Mouse (Mus musculus) limb, embryonic 14.5 days (tissue): ENCODE measurements at regions not wholly inside any gene's neighbourhood (a gene's known extent, or its start where the extent isn't known, plus 50 kb on each side); places are given as distances from the start of the nearest gene placed in this dataset.

Source experiments
- ATAC-seq: fragments of 200-750 bp; cut with Nextera tagmentation; 2 replicates; pipeline ENCODE4 v1.8.0; 2017; ENCODE audit warnings: low read depth, moderate number of reproducible peaks, moderate TSS enrichment; ENCODE audit not compliant: low FRiP score
- DNase-seq: peaks from one replicate; pipeline ENCODE4 v3.0.0-alpha.2; 2015; ENCODE audit warnings: low spot score
- H3K27ac ChIP-seq: fragments of 300-500 bp; sonication (generic); replicated peaks from 2 replicates; pipeline ENCODE4 v1.5.1; 2014; ENCODE audit warnings: low read depth, mild to moderate bottlenecking, low read length, moderate library complexity, mixed read lengths
- H3K27me3 ChIP-seq: fragments of 300-500 bp; sonication (generic); 2 replicates; pipeline ENCODE4 v1.6.1; 2014; ENCODE audit warnings: low read length, mixed read lengths; ENCODE audit not compliant: control insufficient read depth, insufficient read depth
- H3K36me3 ChIP-seq: fragments of 300-500 bp; sonication (generic); 2 replicates; pipeline ENCODE4 v1.6.1; 2014; ENCODE audit warnings: mild to moderate bottlenecking, low read length, moderate library complexity, mixed read lengths; ENCODE audit not compliant: control insufficient read depth, insufficient read depth
- H3K4me1 ChIP-seq: fragments of 300-500 bp; sonication (generic); 2 replicates; pipeline ENCODE4 v1.6.1; 2014; ENCODE audit warnings: antibody characterized with exemption, low read length, mixed read lengths; ENCODE audit not compliant: control insufficient read depth, insufficient read depth
- H3K4me2 ChIP-seq: fragments of 300-500 bp; sonication (generic); replicated peaks from 2 replicates; pipeline ENCODE4 v1.6.1; 2014; ENCODE audit warnings: low read depth, mild to moderate bottlenecking, low read length, moderate library complexity; ENCODE audit not compliant: severe bottlenecking
- H3K4me3 ChIP-seq: fragments of 300-500 bp; sonication (generic); replicated peaks from 2 replicates; pipeline ENCODE4 v1.5.1; 2014; ENCODE audit warnings: low read length
- H3K9ac ChIP-seq: fragments of 300-500 bp; sonication (generic); 2 replicates; pipeline ENCODE4 v1.6.1; 2014; ENCODE audit warnings: mild to moderate bottlenecking, low read depth, low read length, moderate library complexity; ENCODE audit not compliant: severe bottlenecking
- H3K9me3 ChIP-seq: fragments of 300-500 bp; sonication (generic); 2 replicates; pipeline ENCODE4 v1.6.1; 2016; ENCODE audit warnings: low read length; ENCODE audit not compliant: control insufficient read depth
- POLR2A ChIP-seq: fragments of 200-500 bp; IDR thresholded peaks from 2 replicates; pipeline ENCODE4 v1.8.0; 2012; ENCODE audit warnings: inconsistent platforms, mild to moderate bottlenecking, moderate library complexity, borderline replicate concordance; ENCODE audit not compliant: insufficient read depth, insufficient read length; ENCODE audit errors: extremely low read depth
- WGBS: fragments of 180-500 bp; shearing (Covaris S2); extraction: QIAGEN DNeasy Blood & Tissue Kit; methylation state at CpG from one replicate; pipeline ENCODE4 v1.1.7; 2014; 5-methylcytosine and 5-hydroxymethylcytosine counted together

DNA sequence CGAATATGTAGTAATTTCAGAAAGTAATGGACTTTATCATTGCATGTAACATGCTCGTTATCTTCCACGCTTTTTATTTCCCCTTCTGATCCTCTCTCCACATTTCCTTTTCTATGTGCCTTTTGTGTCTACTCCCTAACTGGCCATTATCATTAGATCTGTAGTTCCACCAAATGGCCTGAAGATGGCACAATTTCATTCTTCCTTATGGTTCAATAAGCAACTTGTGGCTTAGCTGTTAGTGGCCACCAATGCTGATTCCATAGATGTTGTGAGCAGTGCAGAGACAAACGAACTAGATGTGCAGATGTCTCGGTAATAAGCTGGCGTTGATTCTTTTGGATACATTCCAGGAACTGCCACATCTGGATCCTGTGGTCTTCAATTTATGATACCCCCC lies 128.9 kb upstream of the Mphosph6 start:
- Histone ChIP-seq H3K9me3 (no peaks in the 10 kb centered on the region), H3K4me3 (no peak overlapping the region), H3K9ac (no peak overlapping the region), H3K36me3 (no peaks in the 10 kb centered on the region), H3K4me2 (no peak overlapping the region), H3K27me3 (peaks cover 7% of the 10 kb centered on the region; the same call in 1 of the 2 replicates), H3K27ac (no peak overlapping the region), H3K4me1 (no peaks in the 10 kb centered on the region)
- no peak for ATAC-seq
- no peak for TF ChIP-seq POLR2A
- DNase-seq, result peak; percentile 83
- WGBS, result 52% methylated on average over 6 of the region's 6 CpGs

DNA sequence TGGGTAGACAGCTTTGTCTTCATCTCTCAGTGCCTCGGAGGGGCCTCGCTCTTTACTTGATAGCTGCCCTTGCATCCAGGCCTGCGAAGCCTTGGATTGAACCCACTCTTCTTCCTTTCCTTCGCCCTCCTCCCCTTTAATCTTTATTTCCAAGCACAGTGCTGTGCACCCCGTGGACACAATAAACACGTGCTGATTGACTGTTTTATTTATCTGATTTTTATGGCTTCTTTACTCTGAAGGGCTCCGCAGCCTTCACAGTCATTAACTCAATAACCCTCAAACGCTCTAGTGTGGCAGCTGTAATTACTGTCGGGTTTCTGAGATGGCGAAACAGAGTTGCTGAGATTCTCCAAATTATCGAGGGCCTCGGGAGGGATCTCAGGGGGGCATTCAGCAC lies 127.9 kb upstream of the Mphosph6 start:
- no peaks in the 10 kb centered on the region for H3K36me3 ChIP-seq
- TF ChIP-seq POLR2A, result no peak
- H3K4me2 ChIP-seq, result no peak overlapping the region
- peaks cover 7% of the 10 kb centered on the region; the same call in 1 of the 2 replicates for H3K27me3 ChIP-seq
- H3K4me3 ChIP-seq, result no peak overlapping the region
- H3K9ac ChIP-seq, result no peak overlapping the region
- DNase-seq, result no peak
- no peak for ATAC-seq
- no peak overlapping the region for H3K27ac ChIP-seq
- no peaks in the 10 kb centered on the region for H3K9me3 ChIP-seq
- WGBS, result 13% methylated on average over 12 of the region's 12 CpGs
- H3K4me1 ChIP-seq, result no peaks in the 10 kb centered on the region

DNA sequence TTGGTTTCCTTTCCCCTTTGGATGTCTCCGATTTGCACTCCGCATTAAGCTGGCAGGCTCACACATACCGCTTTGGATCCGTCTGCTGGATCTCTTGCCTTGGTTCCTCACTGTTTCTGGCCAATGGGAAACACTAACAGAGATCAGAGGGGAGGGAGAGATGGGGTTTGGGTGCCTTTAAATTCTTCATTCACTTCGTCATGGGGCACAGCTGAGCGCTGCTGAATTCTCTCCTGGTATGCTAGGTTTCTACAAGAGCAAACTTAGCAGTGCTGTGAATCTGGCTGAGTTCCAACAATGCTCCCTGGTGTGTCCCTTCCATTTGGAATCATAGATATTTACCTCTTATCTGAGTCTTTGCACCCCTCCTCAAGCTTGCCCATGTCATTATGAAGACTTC lies 121.6 kb upstream of the Mphosph6 start:
- ATAC-seq, result no peak
- H3K36me3 ChIP-seq, result no peaks in the 10 kb centered on the region
- H3K27ac ChIP-seq, result no peak overlapping the region
- no peaks in the 10 kb centered on the region for H3K9me3 ChIP-seq
- peak; percentile 37 for DNase-seq
- H3K4me2 ChIP-seq, result no peak overlapping the region
- no peak overlapping the region for H3K9ac ChIP-seq
- 74% methylated on average over 6 of the region's 6 CpGs for WGBS
- TF ChIP-seq POLR2A, result no peak
- H3K4me1 ChIP-seq, result no peaks in the 10 kb centered on the region
- H3K27me3 ChIP-seq, result peaks cover under 1% of the 10 kb centered on the region; the same call in 1 of the 2 replicates
- H3K4me3 ChIP-seq, result no peak overlapping the region

DNA sequence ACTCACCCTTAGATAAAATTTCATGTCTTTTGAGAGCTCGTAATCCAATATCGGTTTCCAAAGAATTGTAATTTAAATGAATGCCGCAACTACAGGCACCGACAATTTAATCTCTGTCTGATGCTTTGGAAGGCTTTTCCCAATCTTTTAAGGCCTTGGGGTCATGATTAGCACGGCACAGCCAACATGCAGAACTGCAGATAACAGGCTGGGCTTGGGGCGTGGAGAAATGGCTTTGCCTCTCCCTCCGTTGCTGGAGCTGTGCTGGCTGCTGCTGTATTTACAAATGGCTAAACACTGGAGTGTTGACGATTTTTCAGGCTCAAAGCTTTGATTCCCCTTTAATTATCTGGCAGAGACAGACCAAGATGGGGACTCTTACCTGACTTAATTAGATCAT lies 101.3 kb upstream of the Mphosph6 start:
- TF ChIP-seq POLR2A, result no peak
- H3K27me3 ChIP-seq, result no peaks in the 10 kb centered on the region
- no peak overlapping the region for H3K4me2 ChIP-seq
- no peak overlapping the region for H3K4me3 ChIP-seq
- WGBS, result 70% methylated on average over 8 of the region's 8 CpGs
- H3K9me3 ChIP-seq, result no peaks in the 10 kb centered on the region
- H3K27ac ChIP-seq, result no peak overlapping the region
- no peak overlapping the region for H3K9ac ChIP-seq
- no peak for ATAC-seq
- no peak for DNase-seq
- no peaks in the 10 kb centered on the region for H3K36me3 ChIP-seq
- no peaks in the 10 kb centered on the region for H3K4me1 ChIP-seq

DNA sequence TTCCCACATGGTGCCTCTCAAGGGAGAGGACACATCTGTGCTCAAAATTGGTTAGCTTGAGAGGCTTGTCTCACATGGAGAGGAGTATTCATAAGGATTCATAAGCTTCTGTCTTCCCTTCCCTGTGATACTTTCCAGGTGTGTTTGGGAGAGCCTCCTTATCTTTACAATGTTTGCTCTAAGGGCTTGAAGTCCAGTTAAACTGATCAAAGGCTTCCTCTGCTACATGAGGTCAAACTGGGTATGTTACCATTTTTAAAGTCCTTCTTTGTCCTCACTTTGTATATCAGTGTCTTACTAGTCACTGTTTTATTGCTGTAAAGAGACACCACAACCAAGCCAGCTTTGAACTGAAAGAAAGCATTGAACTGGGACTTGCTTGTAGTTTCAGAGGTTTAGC lies 98.1 kb upstream of the Mphosph6 start:
- TF ChIP-seq POLR2A, result no peak
- Histone ChIP-seq H3K4me1 (no peaks in the 10 kb centered on the region), H3K27ac (no peak overlapping the region), H3K27me3 (no peaks in the 10 kb centered on the region), H3K4me2 (no peak overlapping the region), H3K9ac (no peak overlapping the region), H3K4me3 (no peak overlapping the region), H3K36me3 (no peaks in the 10 kb centered on the region), H3K9me3 (no peaks in the 10 kb centered on the region)
- no peak for DNase-seq
- no peak for ATAC-seq

DNA sequence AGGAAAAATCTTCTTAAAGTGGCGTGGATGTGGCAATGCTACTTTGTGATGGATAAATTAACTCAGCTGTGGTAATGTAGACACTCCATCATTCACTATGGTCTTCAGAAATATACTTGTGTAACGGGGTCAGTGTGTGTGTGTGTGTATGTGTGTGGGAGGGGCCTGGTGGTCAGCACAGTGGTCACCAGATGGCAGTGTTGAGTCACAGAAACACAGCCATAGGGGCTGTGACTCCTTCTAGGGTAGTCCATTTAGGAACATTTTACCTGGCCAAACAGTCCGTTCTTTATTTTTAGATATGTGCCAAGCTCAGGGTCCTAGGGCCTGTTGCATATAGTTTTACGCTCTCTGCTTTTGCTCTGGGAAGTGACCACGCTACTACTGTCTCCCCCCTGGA lies 96.3 kb upstream of the Mphosph6 start:
- H3K27ac ChIP-seq, result no peak overlapping the region
- H3K4me3 ChIP-seq, result no peak overlapping the region
- H3K36me3 ChIP-seq, result no peaks in the 10 kb centered on the region
- ATAC-seq, result no peak
- TF ChIP-seq POLR2A, result no peak
- no peaks in the 10 kb centered on the region for H3K9me3 ChIP-seq
- peak; percentile 29 for DNase-seq
- H3K4me1 ChIP-seq, result no peaks in the 10 kb centered on the region
- H3K9ac ChIP-seq, result no peak overlapping the region
- H3K4me2 ChIP-seq, result no peak overlapping the region
- no peaks in the 10 kb centered on the region for H3K27me3 ChIP-seq
- 70% methylated on average over 5 of the region's 5 CpGs for WGBS
